Mouse (Mus musculus): ENCODE data around the gene Prkca.

DNA sequence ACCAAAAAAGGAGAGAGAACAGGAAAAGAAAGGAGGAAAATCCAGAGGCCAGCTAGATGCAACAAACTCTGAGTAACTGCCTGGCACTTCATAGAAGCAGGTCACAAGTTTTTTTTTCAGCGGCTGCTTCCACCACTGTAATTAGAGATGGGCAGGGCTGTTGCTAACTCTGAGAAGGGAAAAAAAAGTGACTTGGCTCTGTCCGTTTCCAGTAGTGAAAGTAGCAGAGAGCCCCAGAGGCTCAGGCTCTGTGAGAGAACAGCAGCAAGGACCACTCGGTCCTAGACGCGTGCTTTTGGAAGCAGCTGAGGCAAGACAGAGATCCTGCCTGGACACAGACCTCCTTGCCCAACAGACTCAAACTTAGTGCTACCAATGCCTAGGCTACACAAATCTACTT, 7.3 kb downstream of the Prkca start:
- no peak for TF ChIP-seq CTCF (IDR thresholded peaks at IDR 0.05; ENCODE audit: borderline replicate concordance, insufficient read depth, low read depth, low read length)
- TF ChIP-seq POLR2A (IDR thresholded peaks at IDR 0.05; ENCODE audit: borderline replicate concordance, insufficient read depth, low read length), result no peak

All from cerebellum, adult 2 months (tissue).